Mouse (Mus musculus): ENCODE measurements at regions not wholly inside any gene's neighbourhood (a gene's known extent, or its start where the extent isn't known, plus 50 kb on each side); places are given as distances from the start of the nearest gene placed in this dataset.

DNA sequence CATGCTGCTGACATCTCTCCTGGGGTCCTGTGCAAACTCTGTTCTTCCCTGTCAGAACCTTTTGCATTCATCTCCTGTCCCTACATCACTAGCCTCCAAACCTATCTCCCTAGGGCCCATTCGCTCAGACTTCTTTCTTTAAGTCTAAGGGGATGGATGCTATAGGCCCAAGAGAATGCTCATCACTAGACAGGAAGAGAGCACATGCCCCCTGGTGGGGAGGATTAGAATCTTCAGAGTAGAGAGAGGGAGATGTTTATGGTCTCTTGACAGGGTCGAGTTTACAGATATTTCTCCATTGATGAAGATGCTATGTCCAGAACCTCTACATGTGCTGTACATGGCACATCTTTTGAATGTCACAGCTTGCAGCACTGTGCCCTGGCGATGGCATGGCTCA lies 94.9 kb upstream of the St8sia2 start:
- Histone ChIP-seq H3K9me3 (replicated peaks) (no peaks in the 10 kb centered on the region), H3K4me3 (replicated peaks) (no peak overlapping the region), H3K27ac (peak overlapping the region; percentile 68), H3K9ac (no peak overlapping the region), H3K36me3 (no peaks in the 10 kb centered on the region), H3K4me1 (peaks cover 11% of the 10 kb centered on the region; the same call in 1 of the 2 replicates), H3K27me3 (no peaks in the 10 kb centered on the region), H3K4me2 (no peak overlapping the region)
- ATAC-seq (replicated peaks; ENCODE audit: low FRiP score), result 0 out of 2 replicates have a peak, but pooled peaks have one; percentile 9
- WGBS, result 64% methylated on average over 3 of the region's 3 CpGs

DNA sequence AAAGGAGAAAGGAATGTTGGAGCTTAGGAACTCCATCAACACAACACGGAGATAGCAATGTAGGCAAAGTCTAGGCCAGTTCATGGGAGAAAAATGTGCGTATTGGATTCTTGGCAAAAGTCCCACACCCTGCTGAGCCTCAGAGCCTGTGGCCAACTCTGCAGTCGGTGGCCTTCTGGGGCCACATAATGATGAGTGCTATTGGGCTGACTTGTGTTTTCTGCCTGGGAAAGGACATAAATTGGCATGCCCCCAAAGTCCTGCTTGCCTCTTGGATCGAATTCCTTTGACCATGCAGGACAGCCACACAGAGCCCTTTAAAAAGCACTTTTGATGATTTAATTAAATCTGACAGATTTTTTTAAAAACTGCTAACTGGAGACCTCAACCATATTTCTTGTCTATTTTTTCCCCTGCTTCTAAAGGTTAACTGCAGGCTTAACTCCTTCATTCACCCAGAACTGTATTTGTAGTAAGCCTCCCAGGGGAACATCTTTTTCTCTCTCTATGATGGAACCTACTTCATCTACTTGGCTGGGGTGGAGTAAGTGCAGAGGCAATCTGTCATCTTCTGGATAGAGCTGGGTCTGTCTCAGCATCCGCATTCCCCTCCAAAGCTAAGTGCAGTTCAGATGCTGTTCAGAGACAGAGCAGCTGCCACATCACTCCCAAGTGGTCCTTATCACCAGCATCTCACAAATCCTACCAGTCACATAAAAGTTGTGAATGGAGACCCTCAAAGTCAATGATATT lies 93.9 kb upstream of the St8sia2 start:
- 48% methylated on average over 5 of the region's 5 CpGs for WGBS
- Histone ChIP-seq H3K4me3 (replicated peaks) (no peak overlapping the region), H3K27ac (0 out of 2 replicates have a peak overlapping the region, but pooled peaks have one; percentile 29), H3K4me1 (peaks cover 11% of the 10 kb centered on the region; the same call in 1 of the 2 replicates), H3K36me3 (no peaks in the 10 kb centered on the region), H3K27me3 (no peaks in the 10 kb centered on the region), H3K4me2 (no peak overlapping the region), H3K9ac (no peak overlapping the region), H3K9me3 (replicated peaks) (no peaks in the 10 kb centered on the region)
- ATAC-seq (replicated peaks; ENCODE audit: low FRiP score), result peak; percentile 82

DNA sequence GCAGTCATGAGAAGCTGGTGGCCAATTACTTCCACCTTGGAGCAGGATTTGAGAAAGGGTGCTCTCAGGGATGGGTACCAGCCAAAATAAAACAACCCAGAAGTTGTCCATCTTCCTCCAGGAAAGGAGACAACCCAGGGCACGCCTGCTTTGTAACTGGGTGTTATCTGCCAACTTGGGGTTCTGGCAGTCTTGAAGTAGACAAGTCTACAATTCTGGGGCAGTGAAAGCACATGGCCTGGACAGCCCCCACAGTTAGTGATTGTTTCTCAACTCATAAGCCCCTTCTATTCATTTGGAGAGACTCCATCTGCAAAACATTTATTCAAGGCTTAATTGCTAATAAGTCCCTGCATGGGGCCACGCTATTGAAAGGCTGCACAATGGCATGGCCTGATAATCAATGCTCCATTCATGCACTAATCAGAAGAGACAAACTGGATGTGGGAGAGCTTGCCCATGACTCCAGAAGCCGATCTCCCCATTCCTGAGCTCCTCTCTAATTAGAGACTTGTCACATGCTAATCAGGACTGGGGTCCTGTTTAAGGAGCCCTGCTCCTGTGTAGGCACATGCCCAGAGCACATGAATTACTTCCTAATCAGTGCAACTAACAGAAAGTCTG lies 78.0 kb upstream of the St8sia2 start:
- H3K27me3 ChIP-seq, result no peaks in the 10 kb centered on the region
- no peak overlapping the region for H3K4me2 ChIP-seq
- no peaks in the 10 kb centered on the region for H3K4me1 ChIP-seq
- WGBS, result 75% methylated on average over 3 of the region's 3 CpGs
- H3K9me3 ChIP-seq (replicated peaks), result no peaks in the 10 kb centered on the region
- no peaks in the 10 kb centered on the region for H3K36me3 ChIP-seq
- H3K9ac ChIP-seq, result no peak overlapping the region
- no peak for ATAC-seq (replicated peaks; ENCODE audit: low FRiP score)
- no peak overlapping the region for H3K4me3 ChIP-seq (replicated peaks)
- H3K27ac ChIP-seq, result no peak overlapping the region

DNA sequence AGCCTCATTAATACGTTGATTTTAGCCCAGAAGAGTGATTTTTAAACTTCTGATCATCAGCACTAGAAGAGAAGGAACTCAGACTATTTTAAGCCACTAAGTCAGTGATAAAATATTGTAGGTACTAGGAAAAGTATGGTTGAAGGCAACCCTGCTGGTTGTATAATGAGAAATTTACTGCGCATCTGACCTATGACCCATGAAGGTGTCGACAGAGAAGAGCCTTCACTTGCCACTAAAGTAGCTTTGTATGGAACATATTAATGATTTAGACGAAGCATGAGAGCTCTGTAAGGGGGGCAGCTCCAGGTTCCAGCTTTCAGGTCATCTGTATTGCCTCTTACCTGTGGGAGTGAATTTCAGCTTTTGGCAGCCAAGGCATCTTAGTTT lies 67.4 kb upstream of the St8sia2 start:
- Histone ChIP-seq H3K36me3 (no peaks in the 10 kb centered on the region), H3K27ac (peak overlapping the region; percentile 37; the same call in 1 of the 2 replicates), H3K9me3 (replicated peaks) (no peaks in the 10 kb centered on the region), H3K4me1 (peaks cover 19% of the 10 kb centered on the region; the same call in 1 of the 2 replicates), H3K27me3 (no peaks in the 10 kb centered on the region), H3K4me3 (replicated peaks) (no peak overlapping the region), H3K9ac (no peak overlapping the region), H3K4me2 (no peak overlapping the region)
- WGBS, result 53% methylated on average over 4 of the region's 4 CpGs
- 0 out of 2 replicates have a peak, but pooled peaks have one; percentile 15 for ATAC-seq (replicated peaks; ENCODE audit: low FRiP score)

DNA sequence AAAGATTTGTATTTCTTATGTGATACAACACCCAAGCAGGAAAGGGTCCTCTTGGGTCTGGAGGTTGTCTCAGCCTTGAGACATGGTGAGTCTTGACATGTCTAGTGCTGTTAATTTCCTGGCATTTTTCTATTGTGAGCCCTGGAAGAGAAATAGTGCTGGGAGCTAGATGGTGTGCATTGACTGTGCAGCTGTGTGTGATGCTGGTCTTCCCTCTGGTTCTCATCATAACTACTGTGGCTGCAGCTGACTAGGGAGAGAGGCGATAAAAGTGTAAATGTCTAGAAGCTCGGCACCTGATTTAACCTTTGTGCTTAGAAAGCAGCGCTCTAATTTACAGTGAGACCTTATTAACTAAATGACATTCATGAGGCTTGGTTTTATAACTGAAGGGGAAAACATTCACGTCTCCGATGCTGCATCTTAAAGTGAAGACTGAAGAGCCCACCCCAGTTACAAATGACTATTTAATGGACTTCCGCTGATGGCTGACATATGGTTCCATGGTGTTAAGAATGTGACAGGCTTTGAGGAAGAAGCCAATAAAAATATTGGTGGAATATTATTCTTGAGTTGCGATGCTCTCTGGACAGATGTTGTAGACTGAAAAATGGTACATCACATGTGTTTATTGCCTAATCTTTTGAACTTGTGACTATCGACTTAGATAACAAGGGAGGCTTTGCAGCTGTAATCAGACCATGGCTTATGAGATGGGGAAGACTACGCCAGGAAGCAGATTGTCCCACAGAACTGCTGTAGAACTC lies 66.8 kb upstream of the St8sia2 start:
- peak overlapping the region; percentile 62 for H3K27ac ChIP-seq
- H3K9me3 ChIP-seq (replicated peaks), result no peaks in the 10 kb centered on the region
- H3K27me3 ChIP-seq, result no peaks in the 10 kb centered on the region
- H3K9ac ChIP-seq, result no peak overlapping the region
- H3K36me3 ChIP-seq, result no peaks in the 10 kb centered on the region
- H3K4me3 ChIP-seq (replicated peaks), result no peak overlapping the region
- no peak overlapping the region for H3K4me2 ChIP-seq
- peak; percentile 82 for ATAC-seq (replicated peaks; ENCODE audit: low FRiP score)
- H3K4me1 ChIP-seq, result peaks cover 19% of the 10 kb centered on the region; the same call in 1 of the 2 replicates
- WGBS, result 51% methylated on average over 9 of the region's 9 CpGs

DNA sequence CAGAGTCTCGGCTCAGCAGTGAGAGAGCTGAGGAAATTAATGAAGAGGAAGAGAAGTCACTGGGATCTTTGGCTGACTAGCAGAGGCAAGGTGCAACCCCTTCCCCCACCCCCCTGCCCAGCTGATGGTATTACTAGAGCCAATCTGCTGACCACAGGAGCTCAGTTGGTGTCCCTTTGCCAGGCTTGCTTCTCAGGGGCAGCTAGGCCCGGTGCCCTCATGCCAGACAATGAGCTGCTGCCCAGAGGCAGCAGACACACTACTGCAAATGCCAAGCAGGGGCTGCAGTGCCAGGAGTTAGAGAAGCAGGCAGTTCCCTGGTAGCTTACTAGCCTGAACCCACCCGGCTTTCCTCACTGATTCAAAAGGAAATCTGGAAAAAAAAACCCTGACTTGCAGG lies 59.1 kb upstream of the St8sia2 start:
- H3K9me3 ChIP-seq (replicated peaks), result 0 out of 2 replicates have a peak, but pooled peaks cover 5% of the 10 kb centered on the region
- no peaks in the 10 kb centered on the region for H3K36me3 ChIP-seq
- H3K9ac ChIP-seq, result no peak overlapping the region
- no peak overlapping the region for H3K4me2 ChIP-seq
- H3K4me1 ChIP-seq, result peaks cover 8% of the 10 kb centered on the region
- ATAC-seq (replicated peaks; ENCODE audit: low FRiP score), result no peak
- 59% methylated on average over 3 of the region's 3 CpGs for WGBS
- no peak overlapping the region for H3K4me3 ChIP-seq (replicated peaks)
- H3K27me3 ChIP-seq, result 0 out of 2 replicates have a peak, but pooled peaks cover 5% of the 10 kb centered on the region
- no peak overlapping the region for H3K27ac ChIP-seq

DNA sequence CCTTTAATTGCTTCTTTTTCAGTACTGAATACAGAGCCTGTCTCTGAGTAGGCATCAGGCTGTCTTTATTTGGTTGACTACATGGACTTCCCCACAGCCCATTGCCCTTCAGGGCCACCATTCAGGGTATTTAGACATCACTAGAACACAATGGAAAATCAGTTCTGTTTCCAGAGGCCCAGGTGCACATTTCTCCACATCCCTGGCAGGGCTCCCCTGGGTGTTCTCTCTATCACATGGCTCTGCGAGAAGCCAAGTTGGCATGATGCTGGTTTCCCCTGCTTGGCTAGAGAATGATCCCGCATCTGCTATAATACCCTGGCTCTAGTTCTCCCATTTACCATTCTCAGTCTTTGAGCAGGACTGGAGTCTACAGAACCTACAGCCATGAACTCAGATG lies 57.3 kb upstream of the St8sia2 start:
- H3K9me3 ChIP-seq (replicated peaks), result 0 out of 2 replicates have a peak, but pooled peaks cover 5% of the 10 kb centered on the region
- peaks cover 15% of the 10 kb centered on the region for H3K4me1 ChIP-seq
- H3K27me3 ChIP-seq, result 0 out of 2 replicates have a peak, but pooled peaks cover 5% of the 10 kb centered on the region
- no peak for ATAC-seq (replicated peaks; ENCODE audit: low FRiP score)
- no peak overlapping the region for H3K27ac ChIP-seq
- H3K4me3 ChIP-seq (replicated peaks), result no peak overlapping the region
- H3K36me3 ChIP-seq, result no peaks in the 10 kb centered on the region
- H3K4me2 ChIP-seq, result no peak overlapping the region
- H3K9ac ChIP-seq, result no peak overlapping the region
- WGBS, result 92% methylated on average over 2 of the region's 2 CpGs

DNA sequence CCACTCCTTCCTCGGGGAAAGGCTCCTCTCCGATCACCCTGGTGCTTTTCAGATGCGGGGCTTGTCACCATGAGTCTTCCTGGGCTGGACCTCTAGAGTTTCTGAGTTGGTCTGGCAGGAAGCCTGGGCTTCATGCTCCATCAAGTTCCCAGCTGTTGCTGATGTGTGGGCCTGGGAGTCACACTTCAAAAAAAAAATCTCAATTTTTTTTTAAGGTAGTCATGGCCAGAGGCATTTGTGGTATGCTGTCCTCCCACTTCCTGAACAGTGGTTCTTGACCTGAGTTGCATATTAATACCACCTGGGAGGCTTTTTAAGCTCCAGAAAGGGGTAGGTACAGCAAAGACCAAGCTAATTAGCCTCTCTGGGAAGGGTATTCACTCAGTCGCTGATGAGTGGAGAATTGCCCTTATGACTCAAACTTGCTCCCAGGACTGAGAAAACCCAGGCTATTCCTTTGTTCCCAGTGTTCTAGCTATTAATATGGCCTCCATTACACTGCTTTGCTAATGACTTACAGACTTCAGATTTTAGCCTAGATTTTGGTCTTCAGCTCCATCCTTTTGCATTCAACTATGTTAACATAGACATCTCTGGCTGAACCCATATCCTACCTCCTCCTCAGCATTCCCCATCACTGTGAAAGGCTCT lies 52.1 kb upstream of the St8sia2 start:
- Histone ChIP-seq H3K4me1 (peaks cover 25% of the 10 kb centered on the region), H3K9me3 (replicated peaks) (no peaks in the 10 kb centered on the region), H3K36me3 (no peaks in the 10 kb centered on the region), H3K27me3 (no peaks in the 10 kb centered on the region), H3K9ac (no peak overlapping the region), H3K4me2 (peak overlapping the region; percentile 24; the same call in 1 of the 2 replicates), H3K4me3 (replicated peaks) (no peak overlapping the region), H3K27ac (peak overlapping the region; percentile 82)
- ATAC-seq (replicated peaks; ENCODE audit: low FRiP score), result peak; percentile 77
- WGBS, result 19% methylated on average over 4 of the region's 4 CpGs

Data from kidney, embryonic 15.5 days (tissue).